Mouse (Mus musculus) brain, embryonic 14.5 days (tissue): Measurements from ENCODE around the gene Vwa3a. TPM values are rescaled to one million over a fixed set of nuclear protein-coding genes. Genes with fewer than 3 reads are reported as not detected.
"Not testable (repeated sequence)": the region's sequence is repeated elsewhere in the genome, so short reads cannot be mapped to it uniquely, and the experiment has no call there.

Source experiments
- DNase-seq: peaks from one replicate; pipeline ENCODE4 v3.0.0-alpha.2; 2011; ENCODE audit warnings: low read depth
- CTCF ChIP-seq: fragments of 200-500 bp; IDR thresholded peaks from 2 replicates; pipeline ENCODE4 v1.5.1; 2012; ENCODE audit warnings: inconsistent platforms, mild to moderate bottlenecking, moderate library complexity, borderline replicate concordance; ENCODE audit not compliant: insufficient read depth, insufficient read length; ENCODE audit errors: extremely low read depth
- POLR2A ChIP-seq: fragments of 200-500 bp; IDR thresholded peaks from 2 replicates; pipeline ENCODE4 v1.6.1; 2012; ENCODE audit warnings: mild to moderate bottlenecking, inconsistent platforms, borderline replicate concordance; ENCODE audit not compliant: poor library complexity, insufficient read depth, insufficient read length, severe bottlenecking; ENCODE audit errors: extremely low read depth
- polyA plus RNA-seq: library from polyadenylated mRNA; depleted of rRNA; stranded (reverse); fragments of >200 nt; gene quantifications from 2 replicates; pipeline ENCODE4 v1.2.3, GENCODE M21; 2012; rRNA removed

Vwa3a gene
- 2.1 and 3.0 TPM in 2 replicates for polyA plus RNA-seq

DNA sequence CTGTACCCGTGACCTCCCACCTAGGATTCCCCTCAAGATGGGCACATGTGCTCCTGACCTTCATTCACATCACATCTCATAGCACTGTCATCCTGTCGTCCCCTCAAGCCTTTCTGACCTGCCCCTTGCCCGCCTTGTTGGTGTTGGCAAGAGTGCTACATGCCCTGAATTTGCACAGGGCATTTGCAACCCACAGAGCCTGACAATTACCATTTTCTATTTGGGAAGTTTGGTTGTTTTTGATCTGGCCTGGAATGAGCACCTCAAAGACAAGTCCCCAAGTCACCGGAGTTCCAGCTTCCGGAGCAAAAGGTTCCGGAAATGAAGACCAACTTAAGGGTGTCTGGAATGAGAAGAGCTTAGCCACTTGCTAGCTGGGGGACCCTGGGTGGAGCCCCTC is at the start of gene Vwa3a:
Gene Vwa3a, plus strand, starts transcription at position 301 of the 400 bp plus-strand sequence.
- no peak for DNase-seq
- TF ChIP-seq CTCF (no peak), POLR2A (no peak)

DNA sequence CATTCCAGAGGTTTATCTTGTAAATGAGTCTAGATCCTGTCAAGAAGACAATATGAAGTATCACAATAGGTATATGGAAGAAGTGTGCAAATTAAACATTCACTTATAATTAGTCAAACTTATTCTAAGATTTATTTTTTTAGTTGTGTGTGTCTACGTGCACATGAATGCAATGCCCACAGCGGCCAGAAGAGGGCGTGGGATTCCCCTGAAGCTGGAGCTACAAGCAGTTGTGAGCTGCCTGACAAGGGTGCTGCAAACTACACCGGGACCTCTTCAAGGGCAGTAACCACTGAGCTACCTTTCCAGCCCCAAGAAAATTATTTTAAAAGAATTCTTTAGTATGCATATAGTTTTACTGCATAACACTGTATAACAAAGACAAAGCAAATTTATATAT is 48.5 kb upstream of the Vwa3a start:
- DNase-seq, result no peak
- TF ChIP-seq POLR2A, result no peak
- peak; percentile 33; the same call in 1 of the 2 replicates for TF ChIP-seq CTCF

DNA sequence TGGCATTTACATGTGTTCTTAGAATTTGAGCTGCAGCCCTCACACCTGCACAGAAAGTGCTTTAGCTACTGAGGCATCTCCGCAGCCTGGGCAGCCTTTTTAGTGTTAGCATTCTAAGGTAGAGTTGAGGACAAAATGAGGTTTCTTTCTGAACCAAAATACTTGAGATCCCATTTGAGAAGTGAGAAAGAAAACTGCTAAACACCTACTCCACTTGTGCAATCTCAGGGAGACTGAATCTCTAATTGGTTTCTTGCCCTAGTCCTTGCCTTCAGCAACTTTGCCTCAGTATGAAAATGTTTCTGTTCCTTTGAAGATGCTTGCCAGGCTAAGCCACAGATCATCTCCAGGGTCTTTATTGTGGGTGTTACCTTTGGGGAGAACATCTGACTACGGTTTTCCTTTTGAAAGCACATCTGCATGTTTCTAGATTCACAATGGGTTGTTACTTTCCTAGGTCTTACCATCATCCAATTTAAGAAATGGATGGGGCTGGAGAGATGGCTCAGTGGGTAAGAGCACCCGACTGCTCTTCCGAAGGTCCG is 45.2 kb upstream of the Vwa3a start:
- no peak for DNase-seq
- no peak for TF ChIP-seq POLR2A
- no peak for TF ChIP-seq CTCF

DNA sequence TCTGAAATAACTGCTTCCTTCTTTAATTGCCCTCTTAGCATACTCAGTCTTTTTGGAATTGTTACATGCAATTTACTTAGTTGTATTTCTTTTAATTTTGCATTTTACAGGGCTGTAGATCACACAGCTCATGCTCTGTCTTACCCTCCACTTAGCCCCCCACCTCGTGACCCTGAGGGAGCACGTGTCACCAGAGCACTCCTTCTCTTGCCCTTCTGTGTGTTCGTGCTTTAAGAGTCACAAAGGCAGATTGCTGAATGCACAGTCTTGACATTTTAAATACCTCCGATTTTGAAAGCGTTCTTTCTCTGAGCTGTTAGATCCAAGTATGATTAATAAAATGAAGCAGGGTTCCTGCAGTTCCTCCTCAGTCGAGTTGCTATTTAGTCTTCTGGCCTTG is 43.9 kb upstream of the Vwa3a start:
- DNase-seq, result no peak
- TF ChIP-seq CTCF (no peak), POLR2A (no peak)

DNA sequence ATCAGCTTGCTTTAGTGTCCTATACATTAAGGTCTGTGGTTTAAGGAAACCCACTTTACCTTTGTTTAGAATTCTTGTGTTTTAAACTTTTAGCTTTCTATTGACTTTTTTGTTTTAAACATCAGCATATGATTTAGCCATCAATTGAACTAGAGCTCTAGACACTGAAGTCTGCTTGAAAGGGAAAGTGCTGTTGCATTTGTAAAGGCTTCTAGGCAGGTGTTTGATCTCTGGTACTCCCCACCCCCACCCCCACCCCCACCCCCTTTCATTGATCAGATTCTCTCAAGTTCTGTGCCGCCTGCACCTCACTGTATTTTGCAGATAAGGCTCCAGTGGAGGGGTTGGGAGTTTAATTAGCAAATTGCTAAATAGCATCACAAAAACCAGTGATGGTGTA is 43.5 kb upstream of the Vwa3a start:
- TF ChIP-seq CTCF (no peak), POLR2A (no peak)
- DNase-seq, result no peak

DNA sequence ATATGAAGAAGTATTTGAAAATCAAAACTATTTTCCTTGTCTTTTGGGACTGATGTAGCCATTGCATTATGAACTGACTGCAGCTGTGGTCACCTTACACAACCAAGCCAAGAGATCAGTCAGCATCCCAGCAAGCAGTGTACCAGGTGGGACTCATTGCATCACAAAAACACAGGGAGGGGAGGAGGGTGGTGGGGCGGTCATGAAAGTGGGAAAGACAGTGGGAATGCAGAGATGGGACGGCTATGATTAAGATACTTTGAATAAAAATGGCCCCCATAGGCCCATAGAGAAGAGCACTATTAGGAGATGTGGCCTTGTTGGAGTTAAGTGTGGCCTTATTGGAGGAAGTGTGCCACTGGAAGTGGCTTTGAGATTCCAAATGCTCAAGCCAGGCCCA is 42.8 kb upstream of the Vwa3a start:
- DNase-seq, result no peak
- TF ChIP-seq CTCF (no peak), POLR2A (no peak)

DNA sequence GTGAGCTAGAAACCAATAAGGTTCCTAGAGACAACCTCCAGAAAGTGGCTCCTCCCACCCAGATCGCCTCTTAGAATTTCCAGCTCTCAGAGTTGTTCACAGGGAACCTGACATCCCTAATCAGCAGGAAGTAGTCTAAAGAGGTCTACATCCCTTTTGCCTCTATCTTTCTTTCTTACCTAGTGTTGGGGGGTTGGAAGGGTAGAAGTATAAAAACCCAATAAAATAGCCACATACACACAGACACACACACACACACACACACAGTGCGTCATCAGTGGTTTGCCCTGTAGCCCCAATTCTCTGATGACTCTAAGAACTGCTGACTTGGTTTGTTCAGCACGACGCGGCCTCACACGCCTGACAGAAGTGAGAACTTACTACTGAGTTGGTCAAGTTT is 39.5 kb upstream of the Vwa3a start:
- DNase-seq, result no peak
- no peak for TF ChIP-seq CTCF
- no peak for TF ChIP-seq POLR2A

DNA sequence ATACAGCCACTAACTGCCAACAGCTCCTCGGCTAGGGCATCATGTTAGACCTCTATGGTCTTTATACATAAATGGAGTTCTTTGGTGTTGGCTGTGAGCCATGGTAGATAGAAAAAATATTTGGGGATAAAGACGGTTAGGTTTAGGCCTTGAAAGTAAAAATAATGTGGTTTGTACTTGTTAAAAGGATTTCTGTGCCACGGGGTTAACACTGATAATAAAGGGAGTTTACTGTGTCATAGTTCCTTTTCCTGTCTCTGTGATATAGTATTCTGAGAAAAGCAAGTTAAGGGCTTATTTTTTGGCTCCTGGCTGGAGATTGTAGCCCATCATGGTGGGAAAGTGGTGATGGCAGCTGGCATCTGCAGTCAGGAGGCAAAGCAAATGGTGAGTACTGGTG is 35.2 kb upstream of the Vwa3a start:
- DNase-seq, result peak; percentile 22
- TF ChIP-seq POLR2A, result no peak
- TF ChIP-seq CTCF, result no peak

DNA sequence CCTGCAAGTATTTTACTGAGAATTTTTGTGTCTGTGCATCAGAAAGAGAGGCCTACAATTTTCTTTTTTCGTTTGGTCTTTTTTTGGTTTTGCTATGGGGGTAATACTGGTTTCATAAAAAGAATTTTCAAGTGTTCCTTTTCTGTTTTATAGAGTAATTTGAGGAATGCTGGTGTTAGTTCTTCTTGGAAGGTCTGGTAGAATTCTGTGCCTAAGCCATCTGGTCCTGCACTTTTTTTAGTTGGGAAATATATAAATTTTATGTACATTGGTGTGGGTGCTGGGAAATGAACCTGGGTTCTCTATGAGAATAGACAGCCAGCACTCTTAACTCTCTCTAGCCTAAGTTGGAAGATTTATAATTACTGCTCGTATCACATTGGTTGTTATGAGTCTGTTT is 27.0 kb upstream of the Vwa3a start:
- no peak for DNase-seq
- TF ChIP-seq CTCF, result no peak
- no peak for TF ChIP-seq POLR2A

DNA sequence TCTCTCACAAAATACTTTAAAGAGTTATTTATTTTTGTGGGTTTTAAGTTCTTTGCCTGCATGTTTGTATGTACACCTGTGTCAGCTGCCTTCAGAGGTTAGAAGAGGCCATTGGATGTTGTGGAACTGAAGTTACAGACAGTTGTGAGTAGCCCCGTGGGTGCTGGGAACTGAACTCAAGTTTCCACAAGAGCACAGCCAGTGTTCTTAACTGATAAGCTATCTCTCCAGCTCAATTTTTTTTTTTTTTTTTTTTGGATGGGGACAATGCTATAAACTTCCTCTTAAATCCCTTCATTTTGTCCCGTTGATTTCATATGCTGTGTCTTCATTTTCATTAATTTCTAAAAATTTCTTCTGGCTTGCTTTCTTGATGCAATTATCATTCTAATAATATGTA is 25.9 kb upstream of the Vwa3a start:
- no peak for DNase-seq
- TF ChIP-seq POLR2A (no peak), CTCF (no peak)

DNA sequence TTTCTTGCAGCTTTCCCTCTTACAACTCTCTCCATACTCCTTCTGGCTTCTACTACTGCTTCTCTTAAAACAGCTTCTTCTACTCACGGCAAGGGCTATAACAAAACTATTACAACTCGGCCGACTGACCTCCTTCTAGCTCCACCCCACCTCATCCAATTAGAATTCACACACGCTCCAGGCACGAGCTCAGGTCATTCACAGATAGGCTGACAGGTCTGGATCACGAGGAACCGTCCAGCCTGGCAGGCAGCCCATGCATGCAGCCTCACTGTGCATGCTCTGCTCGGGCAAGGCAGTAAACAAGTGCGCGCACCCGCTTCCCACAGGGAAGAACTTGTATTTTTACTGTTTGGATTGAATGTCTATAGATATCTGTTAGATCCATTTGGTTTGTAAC is 25.2 kb upstream of the Vwa3a start:
- DNase-seq, result not testable (repeated sequence)

DNA sequence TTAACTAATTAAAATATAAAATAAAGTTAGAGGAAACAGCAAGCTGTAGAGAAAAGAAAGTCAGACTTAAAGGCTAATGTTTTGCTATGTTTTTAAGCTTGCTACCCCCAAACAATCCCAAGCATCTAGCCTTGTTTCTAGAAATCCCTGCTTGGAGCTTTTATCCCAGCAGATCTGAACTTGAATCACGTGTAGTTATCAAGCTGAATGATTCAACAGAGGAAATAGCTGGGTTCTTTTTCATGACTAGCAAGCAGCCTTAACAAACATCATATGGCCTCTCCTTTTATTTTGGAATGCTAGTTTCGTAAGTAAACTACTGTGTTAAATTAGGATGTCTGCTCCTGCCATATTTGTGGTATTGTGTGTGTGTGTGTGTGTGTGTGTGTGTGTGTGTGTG is 21.9 kb upstream of the Vwa3a start:
- TF ChIP-seq POLR2A, result no peak
- no peak for TF ChIP-seq CTCF
- DNase-seq, result no peak

DNA sequence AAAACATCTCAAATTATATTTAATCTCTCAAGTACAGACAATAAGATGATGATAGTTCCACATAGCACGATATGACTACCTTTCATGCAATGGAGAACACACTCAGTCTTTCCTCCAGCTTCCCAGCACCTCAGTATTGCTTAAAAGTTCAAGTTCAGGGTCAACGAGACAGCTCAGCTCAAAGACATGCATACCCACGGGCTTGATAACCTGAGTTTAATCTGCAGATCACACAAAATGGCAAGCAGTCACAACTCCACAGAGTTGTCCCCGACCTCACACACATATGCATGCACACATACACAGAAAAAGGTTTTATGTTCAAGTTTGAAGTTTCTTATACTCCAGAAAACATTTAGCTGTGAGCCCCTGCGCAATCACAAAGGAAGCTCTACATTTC is 18.1 kb upstream of the Vwa3a start:
- TF ChIP-seq POLR2A, result no peak
- TF ChIP-seq CTCF, result no peak
- DNase-seq, result no peak
